Mouse (Mus musculus): ENCODE results near the gene Gba2.
A peak's percentile ranks its signal among the peaks of the same experiment; 100 is the strongest.
"Not testable (repeated sequence)": the region's sequence is repeated elsewhere in the genome, so short reads cannot be mapped to it uniquely, and the experiment has no call there.

Gene Gba2

DNA sequence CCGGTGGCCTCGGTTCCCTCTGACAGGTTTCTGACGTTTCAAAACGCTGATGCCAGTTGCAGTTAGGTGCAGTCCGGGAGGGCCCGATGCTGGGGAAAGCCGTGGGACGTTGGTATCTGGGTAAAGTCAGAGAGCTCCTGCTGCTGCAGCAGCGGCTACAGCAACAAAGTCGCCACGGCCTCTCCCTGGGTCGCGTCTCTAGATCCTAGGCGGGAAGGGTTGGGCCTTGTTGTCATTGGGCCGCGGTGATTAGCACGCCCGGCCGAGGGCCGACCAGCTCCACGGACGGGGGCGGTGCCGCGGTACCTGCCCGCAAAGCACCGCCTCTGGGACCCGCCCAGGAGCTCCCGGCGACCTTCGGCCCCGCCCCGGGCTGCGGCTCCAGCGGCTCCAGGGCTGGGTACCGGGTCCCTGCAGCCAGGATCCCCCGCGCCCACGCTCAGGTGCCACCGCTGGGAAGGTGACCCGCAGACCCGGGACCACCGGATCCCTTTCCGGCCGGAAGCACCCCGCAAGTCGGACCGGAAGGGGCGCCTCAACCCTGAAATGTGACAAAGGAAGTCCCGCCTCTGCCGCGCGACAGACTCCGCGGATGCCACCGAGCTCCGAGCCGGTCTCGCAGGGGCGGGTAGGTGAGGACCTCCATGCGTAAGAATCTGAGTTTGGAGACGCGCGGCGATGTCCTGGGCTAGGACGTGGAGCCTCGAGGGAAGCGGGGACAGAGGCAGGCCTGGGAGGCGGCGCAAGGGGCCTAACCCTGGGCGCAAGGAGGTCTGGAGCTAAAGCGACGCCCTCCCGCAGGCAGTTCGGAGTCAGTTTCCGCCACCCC, at the start of gene Gba2, which contains the start of gene Rgp1:
TSS of gene Gba2 (minus strand) at position 498 of the 829 bp plus-strand sequence.
TSS of gene Rgp1 (plus strand) at position 340 of the 829 bp plus-strand sequence.
- peak; percentile 91 to 92 for DNase-seq

DNA sequence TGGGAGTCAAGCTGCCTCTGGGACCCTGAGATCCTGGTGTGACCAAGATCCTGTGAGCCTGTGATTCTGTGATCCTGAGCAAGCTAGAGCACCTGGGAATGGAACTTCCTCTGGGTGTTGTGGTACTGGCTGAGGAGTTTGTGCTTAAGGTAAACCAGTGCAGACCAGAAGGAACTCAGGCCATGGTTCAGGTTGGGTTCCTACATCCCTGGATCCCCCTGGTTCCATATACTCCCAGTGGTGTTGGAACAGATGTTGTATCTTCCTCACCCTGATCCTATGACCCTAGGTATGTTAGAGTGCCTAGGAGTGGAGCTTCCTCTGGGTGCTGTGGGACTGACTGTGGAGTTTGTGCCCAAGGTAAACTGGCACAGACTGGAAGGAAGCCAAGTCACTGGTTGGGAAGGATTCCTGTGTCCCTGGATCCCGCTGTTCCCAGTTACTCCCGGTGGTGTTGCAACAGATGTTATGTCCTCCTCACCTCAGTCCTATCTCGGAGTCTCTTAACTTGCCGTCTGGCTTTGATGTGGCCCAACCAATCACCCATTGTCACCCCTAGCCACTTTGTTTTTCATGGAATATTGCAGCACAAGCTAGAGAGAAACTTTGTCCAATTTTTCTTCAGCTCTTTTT, 41.6 kb upstream of the Gba2 start:
- DNase-seq = peak in 1 of 2 experiments; percentile 1

DNA sequence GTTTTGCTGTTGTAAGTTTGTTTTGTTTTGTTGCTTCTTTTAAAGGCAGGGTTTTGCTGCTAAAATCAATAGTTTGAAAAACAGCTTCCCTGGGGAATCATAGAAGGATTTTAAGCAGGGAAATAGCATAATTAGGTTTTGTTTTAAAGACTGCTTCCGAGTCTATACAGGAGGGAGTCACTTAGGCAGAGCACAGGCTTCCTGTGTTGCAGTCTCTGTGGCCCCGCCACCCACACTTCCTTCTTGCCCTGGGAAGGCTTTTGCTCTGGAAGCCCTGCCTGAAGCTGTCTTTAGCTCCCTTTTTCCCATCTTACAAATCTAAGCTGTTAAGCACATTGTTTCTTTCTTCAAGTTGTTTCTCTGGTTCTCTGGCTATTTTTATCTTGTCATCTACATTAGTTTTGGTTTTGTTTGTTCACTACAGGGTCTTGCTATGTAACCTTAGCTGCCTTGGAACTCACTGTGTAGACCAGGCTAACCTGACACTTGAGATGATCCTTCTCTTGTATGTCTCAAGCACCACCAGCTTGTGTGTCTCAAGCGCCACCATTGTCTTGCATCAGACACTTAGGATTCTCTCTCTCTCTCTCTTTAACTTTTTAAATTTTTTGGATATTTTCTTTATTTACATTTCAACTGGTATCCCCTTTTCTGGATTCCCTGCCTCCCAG, 34.5 kb upstream of the Gba2 start:
- DNase-seq = peak; percentile 25 to 35

DNA sequence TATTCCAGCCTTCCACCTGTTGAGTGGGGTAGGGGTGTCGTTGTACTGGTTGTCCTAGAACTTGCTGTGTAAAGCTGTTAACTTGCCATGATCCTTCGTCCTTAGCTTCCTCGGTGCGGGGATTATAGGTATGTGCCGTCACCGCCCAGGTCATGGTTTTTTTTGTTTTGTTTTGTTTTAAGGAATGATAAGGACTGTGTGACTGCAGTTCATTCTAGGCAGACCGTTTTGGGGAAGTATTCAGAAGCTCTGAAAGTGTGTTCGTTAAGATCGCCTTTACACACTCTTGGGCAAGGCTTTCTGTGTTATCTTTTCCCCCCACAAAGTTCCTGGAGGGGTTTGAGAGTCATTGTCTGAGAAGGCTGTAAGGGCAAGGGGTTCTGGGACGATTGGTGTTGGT, 33.9 kb upstream of the Gba2 start:
- no peak for DNase-seq

DNA sequence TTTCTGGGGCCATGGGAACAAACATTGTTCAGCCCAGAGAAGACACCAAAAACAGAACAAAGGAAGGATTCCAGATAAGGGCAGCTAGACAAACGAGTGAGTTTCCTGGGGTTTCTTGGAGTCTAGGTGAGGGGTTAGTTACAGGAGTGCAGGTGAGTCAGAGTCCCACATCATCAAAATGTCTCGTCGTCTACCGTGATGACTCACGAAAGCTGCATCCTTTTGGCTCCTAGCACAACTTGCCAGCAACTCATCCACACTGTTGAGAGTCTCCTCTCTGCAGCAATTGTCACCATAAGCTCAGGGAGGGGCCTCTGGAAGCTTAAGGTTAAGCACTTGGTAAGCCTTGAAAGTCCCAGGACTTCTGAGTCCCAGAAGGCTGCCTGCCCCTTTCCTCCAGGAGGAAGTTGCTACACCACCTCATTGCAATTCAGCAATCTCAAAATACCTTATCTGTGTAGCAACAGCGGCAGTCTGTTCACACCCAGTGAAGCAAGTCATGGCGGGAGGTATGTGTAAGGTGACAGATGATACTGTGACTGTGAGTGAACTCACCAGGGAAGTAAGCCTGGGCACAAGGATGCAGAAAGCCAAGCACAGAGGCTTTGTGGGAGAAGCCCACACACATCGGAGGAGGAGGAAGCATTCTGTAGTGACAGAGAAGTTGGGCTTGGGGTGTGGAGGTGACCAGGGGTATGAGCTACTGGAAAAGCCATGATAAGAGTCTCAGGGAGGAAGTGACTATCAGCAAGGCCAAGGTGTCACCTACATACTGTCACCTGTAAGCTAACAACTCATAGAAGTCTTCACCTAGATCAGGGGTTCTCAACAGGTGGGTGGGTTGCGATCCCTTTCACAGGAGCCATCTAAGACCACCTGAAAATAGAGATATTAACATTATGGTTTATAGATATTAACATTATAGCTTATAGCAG, 26.3 kb upstream of the Gba2 start:
- no peak for DNase-seq

DNA sequence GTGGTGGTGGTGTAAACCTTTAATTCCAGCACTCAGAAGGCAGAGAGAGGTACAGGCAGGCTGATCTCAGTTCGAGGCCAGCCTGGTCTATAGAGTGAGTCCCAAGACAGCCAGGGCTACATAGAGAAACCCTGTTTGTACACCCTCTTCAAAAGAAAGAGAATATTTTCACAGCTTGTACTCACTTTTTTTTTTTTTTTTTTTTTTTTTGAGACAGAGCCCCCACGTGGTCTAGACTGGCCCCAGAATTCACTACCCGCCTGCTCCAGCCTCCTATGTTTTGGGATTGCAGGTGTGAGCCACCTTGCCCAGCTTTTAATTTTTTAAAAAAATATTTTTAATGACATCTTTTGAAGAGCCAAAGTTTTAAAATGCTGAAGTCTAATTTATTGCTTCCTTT, 25.4 kb upstream of the Gba2 start:
- DNase-seq = no peak

DNA sequence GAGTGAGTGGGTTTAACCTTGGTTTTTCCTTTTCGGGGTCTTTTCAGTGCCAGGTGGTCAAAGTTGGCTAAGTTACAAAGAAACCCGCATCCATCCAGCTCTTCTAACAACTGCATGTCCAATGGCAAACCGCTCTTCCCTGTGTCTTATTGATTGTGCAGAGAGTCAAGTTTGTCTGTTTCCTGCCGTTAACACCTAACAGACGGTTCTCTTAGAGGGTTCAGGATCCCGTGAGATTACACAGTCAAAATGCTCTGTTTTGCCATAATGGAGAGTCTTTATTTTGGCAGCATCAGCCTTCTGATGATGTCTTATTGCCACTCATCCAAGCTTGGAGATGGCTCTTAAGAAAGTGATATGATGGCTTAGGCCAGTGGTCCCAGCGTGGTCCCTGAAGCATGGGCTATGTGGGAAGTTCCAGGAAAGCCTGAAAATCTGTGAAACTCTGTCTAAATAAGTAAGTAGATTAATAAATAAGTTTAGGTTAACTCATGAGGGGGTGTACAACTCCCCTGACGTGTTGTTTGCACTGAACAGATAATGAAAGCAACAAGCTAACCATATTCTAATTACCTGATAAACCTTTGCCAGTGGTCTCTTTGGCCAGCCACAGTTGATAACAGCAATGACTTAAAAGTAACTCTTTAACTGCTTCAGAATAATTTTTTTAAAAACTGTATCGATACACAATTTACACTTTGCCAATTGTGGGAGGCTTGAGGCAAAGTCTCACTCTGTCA, 21.7 kb upstream of the Gba2 start:
- no peak for DNase-seq

DNA sequence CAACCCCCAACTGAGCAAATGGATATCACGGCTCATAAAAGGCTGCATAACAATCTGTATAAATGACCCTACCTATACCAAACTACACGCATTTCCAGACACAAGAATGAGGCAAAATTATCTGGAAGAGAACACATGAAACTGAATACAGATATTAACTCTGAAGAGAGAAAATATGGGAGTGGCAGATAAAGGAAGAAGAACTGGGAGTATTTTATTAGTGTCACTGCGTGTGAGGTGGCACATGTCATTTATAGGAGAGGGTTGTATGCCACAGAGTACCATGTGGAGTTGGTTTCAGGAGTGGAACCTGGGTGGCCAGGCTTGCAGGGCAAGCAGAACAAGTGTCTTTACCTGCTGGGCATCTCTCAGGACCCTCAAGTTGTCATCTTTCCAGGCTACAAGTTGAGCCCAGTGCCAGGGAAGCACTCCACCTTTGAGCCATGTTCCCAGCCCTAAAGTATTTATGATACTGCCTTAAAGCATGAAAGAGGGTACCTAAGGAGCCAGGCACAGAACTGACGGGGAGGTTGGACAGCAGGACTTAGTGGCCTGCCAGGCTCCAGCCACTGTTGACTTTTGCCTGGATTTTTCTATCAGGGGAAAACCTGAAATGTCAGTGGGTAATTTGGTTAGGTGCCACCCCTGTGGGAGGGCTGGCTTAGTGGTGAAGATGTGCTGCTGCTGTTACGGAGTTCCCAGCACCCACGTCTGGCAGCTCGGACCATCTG, 20.1 kb upstream of the Gba2 start:
- no peak for DNase-seq

DNA sequence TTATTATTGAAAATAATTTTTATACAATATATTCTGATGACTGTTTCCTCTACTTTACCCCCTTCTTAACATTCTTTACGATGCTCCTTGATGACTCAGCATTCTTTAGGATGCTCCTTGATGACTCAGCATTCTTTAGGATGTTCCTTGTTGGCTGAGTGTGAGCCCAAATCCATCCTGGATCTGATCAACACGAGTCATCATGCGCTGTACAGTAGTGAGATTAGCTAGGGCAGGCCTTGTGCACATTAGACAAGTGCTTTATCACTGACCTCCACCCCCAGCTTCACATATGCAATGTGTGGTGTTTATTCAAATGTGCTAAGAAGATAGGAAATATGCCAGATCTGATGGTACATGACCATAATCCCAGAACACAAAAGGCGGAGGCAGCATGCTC, 19.5 kb upstream of the Gba2 start:
- DNase-seq = no peak

DNA sequence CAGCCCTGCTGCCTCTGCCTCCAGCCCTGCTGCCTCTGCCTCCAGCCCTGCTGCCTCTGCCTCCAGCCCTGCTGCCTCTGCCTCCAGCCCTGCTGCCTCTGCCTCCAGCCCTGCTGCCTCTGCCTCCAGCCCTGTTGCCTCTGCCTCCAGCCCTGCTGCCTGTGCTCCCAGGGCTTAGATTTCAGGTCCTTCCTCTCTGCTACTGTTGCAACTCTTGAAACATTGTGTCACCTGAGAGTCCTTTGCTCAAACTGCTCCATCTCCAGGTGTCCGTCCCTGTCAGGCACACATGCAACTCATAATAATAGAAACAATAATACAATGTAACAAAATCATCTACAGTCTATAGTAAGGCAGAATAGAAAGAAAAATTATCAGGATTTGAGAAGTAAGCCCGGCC, 17.9 kb upstream of the Gba2 start:
- DNase-seq = not testable (repeated sequence)

DNA sequence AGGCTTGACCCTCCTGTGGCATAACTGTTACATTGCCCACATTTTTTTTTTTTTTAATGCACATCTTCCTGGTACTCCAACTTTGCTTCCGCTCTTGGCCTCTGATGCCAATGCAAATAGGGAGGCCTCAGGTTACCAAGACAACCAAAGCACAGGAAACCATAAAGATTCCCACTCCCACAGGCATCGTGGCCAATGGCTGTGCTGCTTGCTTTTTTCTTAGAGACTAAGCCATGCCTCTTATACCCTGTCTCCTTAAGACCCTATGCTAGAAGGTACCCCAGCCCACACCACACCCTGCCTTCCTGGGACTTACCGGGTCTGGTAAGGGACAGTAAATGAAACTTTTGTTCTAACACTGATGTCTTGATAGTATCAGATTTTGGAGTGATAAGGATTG, 14.8 kb upstream of the Gba2 start:
- no peak for DNase-seq

DNA sequence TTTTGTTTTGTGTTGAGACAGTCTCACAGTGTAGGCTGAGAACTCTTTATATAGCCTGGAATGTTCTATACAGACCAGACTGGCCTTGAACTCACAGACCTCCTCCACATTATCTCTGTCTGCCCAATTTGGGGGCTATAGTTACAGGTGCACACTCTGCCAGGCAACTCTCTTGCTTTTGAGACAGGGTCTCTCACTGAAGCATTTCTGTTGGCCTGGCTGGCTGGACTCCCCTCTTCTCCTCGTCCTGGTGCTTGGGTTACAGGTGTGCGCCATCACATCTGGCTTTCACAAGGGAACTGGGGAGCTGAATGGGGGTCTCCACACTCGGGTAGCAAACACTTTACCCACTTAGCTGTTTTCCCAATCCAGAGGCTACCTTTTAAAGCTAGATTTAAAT, 13.3 kb upstream of the Gba2 start:
- no peak for DNase-seq

DNA sequence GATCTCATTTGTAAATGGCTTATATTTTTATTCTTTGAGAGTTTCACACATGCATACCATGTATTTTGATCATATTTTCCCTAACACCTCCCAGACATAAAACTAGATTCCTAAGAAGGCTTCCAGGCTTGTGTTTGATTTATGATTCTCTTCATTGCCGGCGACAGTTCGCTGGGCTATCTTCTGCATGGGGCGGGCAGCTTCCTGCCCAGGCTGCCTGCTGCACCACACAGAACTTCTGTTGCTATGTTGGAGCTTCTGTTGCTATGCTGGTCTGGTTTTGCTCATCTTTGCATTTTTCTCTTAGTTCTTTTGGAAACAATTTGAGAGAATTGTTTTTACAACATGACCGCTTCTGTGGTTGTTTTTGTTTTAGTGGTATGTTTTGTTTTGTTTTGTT, 12.9 kb upstream of the Gba2 start:
- no peak for DNase-seq

DNA sequence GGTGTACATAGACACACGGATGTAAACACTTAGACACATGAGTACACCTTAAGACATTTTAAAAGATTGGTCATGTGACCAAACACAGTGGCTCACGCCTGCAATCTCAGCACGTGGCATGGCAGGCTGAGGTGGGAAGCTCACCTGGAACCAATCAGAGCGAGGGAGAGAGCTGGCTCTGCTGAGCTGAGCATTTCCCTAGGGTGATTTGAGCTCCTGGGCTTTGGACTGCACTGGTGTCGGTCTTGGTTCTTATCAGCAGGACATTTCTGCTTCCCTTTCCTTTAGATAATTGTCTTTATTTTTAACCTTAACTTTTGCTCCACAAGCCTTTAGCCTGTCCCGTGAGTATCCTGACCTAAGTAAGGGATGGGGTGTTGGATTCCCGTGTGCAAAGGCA, 9.0 kb upstream of the Gba2 start:
- no peak for DNase-seq

DNA sequence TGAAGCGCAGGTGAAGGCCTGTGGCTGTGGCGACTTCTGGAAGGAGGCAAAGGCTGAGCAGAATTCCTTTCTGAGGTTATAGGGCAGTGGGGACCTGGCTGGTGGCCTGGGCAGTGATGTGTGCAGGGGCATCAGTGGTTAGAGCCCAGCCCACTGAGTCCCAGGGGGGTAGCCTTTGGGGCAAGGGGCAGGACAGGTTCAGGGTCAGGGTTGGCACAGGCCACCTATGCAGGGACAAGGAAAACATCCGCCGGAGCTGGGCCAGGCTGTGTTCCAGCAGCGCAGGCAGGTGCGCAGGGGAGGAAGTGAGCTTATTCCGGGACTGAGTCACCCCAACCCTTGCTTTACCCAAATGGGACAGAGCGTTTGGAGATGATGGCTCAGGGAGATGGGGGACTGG, 7.7 kb upstream of the Gba2 start:
- DNase-seq = no peak

DNA sequence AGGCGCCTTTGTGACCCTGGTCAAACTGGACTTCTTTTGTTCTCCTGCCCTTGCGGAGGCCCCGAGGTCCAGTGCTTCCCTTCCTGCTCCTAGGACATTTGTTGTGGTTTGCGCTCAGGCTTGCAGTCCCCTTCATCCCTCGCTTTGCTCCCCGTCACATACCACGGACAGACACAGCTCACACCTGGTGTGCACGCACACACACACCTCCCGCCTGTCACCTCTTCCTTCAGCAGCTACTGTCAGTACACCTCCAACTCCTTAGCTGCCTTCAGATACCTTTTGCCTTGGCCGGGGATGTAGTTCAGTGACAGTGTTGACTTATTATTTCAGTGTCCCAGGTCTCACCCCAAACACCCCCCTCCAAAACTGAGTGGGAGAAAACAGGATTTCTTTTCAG, 7.0 kb upstream of the Gba2 start:
- no peak for DNase-seq

DNA sequence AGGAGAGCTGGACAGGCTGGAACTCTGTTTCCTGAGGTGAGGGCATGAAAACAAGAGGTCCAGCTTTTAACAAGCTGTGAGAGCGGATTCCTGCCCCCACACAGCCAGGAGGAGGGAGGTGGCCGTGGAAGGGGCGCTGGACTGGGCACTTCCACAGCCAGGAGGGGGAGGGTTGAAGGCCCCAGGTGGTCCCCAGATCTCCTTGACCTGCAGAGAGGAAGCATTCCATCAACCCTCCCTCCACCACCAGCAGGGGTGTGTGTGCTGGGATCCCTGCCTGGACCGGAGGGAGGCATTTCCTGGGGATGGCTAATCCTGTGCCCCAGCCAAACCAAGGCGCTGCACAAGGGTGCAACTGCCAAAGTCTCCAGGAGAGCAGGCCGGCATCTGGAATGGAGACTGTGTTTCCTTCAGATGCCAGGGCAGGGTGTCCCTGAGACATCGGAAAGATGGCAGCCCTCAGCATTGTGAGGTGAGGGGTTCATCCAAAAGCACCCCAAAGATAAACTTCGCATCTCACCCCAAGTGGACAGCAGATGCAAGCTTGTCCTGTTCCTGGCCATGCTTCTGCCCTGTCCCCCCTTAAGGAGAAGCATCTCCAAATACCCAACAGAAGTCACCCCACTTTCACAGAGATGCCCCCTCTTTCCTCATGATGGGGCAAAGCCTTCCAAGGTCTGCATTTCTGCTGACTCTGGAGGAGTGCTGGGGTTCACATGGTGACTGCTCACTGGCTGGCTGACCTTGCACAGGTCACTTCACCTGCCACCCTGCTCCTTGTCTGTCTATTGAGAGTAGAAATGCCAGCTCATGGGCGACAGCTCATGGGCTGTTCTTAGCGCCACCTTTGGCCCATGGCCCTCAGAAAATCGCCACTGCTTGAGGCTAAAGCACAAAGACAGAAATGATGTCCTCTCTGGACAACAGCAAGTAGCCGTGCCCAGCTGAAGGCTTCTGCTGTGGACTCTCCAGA, 6.1 kb upstream of the Gba2 start, which contains the start of gene Msmp:
TSS of gene Msmp (minus strand) at position 51 of the 973 bp plus-strand sequence.
- DNase-seq = peak in 1 of 2 experiments; percentile 43

DNA sequence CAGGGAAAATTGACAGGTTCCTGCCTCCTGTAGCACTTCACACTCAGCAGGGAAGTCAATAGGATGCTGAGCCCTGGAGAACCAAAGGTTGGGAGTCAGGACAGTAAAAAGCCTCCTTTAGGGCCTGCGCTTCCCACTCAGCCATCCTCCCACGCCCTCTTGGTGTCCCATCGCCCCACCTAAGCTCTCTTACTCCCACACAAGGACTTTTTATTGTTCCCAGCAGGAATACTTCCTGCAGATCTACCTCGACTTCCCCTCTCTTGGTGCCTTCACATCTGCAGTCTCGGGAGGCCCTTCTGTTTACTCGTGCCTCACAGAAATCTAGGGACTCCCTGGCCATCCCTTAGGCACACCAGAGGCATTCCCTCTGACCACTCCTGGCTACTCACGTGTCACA, 4.7 kb upstream of the Gba2 start:
- no peak for DNase-seq

DNA sequence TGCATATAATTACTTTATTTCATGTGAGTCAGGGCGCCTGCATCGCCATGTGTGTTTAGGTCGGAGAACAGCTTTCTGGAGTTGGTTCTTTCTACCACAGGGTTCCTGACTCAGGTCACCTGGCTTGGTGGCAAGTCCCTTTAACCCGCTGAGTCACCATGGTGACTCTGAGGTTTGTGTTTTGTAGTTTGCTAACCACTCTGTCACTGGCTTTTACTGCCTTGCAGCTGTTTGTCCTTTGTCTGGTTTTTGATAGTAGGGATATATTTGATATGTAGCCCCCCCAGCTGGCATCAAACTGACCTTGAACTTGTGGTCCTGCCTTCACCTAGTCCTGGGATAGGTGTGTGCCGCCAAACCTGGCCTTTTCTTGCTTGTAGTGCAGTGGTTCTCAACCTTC, 3.6 kb upstream of the Gba2 start:
- no peak for DNase-seq

DNA sequence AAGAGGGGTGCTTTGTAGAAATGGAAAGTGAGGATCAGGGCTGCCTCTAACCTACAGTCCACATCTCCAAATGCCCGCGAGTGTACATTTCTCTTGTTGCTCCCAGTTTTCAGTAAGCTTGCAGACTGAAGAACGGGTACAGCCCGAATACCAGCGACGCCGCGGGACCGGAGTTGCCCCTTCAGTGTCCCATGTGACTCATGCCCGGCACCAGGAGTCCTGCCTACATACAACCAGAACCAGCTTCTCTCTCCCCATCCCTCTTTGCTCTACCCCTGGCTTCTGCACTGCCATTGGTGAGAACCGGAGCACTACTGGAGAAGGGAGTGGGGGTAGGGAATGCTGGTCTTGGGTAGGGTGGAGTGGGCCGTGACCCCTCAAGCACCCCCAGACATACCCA, 2.7 kb upstream of the Gba2 start:
- DNase-seq = no peak

Data from lung, adult 18-20 months (tissue).